Mouse (Mus musculus) hindbrain, embryonic 10.5 days (tissue): ENCODE results near the gene Sbno2. TPM values are rescaled to one million over a fixed set of nuclear protein-coding genes. Genes with fewer than 3 reads are reported as not detected.

Experiments used
- DNase-seq: peaks from one replicate; pipeline ENCODE4 v3.0.0-alpha.2; 2017; ENCODE audit warnings: low spot score
- H3K27ac ChIP-seq: fragments of 300-500 bp; sonication (generic); 2 replicates; pipeline ENCODE4 v1.5.1; 2016; ENCODE audit warnings: mild to moderate bottlenecking, moderate library complexity
- H3K27me3 ChIP-seq: fragments of 300-500 bp; sonication (generic); 2 replicates; pipeline ENCODE4 v1.6.1; 2016; ENCODE audit warnings: mild to moderate bottlenecking; ENCODE audit not compliant: poor library complexity, insufficient read depth, severe bottlenecking
- H3K36me3 ChIP-seq: fragments of 300-500 bp; sonication (generic); 2 replicates; pipeline ENCODE4 v1.6.1; 2016; ENCODE audit warnings: mild to moderate bottlenecking, moderate library complexity
- H3K4me1 ChIP-seq: fragments of 300-500 bp; sonication (generic); replicated peaks from 2 replicates; pipeline ENCODE4 v1.6.1; 2016; ENCODE audit warnings: mild to moderate bottlenecking
- H3K4me3 ChIP-seq: fragments of 300-500 bp; sonication (generic); 2 replicates; pipeline ENCODE4 v1.5.1; 2016; ENCODE audit warnings: mild to moderate bottlenecking, moderate library complexity
- H3K9me3 ChIP-seq: fragments of 300-500 bp; sonication (generic); 2 replicates; pipeline ENCODE4 v1.6.1; 2016; ENCODE audit warnings: mild to moderate bottlenecking, moderate library complexity
- WGBS: fragments of 180-500 bp; shearing (Covaris S2); methylation state at CpG from one replicate; pipeline ENCODE4 v1.1.7; 2016; 5-methylcytosine and 5-hydroxymethylcytosine counted together
- polyA plus RNA-seq: library from polyadenylated mRNA; unstranded; fragments of >200 nt; fragmentation: Nextera tagmentation; extraction: Ambion mirVana; gene quantifications from 2 replicates; pipeline ENCODE4 v1.2.1, GENCODE M21; 2016

The Sbno2 gene
- polyA plus RNA-seq: 16.8 and 17.2 TPM in 2 replicates

- Histone ChIP-seq H3K27ac (0 out of 2 replicates have a peak within 1 kb of the TSS, but pooled peaks have one; percentile 35), H3K27me3 (no peaks in the 10 kb centered on the region), H3K9me3 (no peaks in the 10 kb centered on the region), H3K36me3 (no peaks in the 10 kb centered on the region), H3K4me3 (no peak within 1 kb of the TSS), H3K4me1 (peaks cover 23% of the 10 kb centered on the region)
- WGBS: 68% methylated on average over 5 of the region's 5 CpGs
- no peak for DNase-seq
Measured at GRCm38 (mm10) chr10:80105460-80105859, at the start of gene Sbno2. Gene Sbno2, minus strand, starts transcription at chr10:80105571.

- Histone ChIP-seq H3K27me3 (no peaks in the 10 kb centered on the region), H3K9me3 (no peaks in the 10 kb centered on the region), H3K27ac (0 out of 2 replicates have a peak overlapping the region, but pooled peaks have one; percentile 100), H3K36me3 (peaks cover 90% of the 10 kb centered on the region), H3K4me1 (peaks cover 88% of the 10 kb centered on the region), H3K4me3 (peak overlapping the region; percentile 99)
- WGBS: 84% methylated on average over 7 of the region's 7 CpGs
- no peak for DNase-seq
Measured at GRCm38 (mm10) chr10:80154384-80154783, 49.0 kb upstream of the Sbno2 start.

- Histone ChIP-seq H3K9me3 (no peaks in the 10 kb centered on the region), H3K27ac (peak overlapping the region; percentile 100), H3K4me1 (peaks cover 81% of the 10 kb centered on the region), H3K27me3 (no peaks in the 10 kb centered on the region), H3K36me3 (peaks cover 90% of the 10 kb centered on the region), H3K4me3 (peak overlapping the region; percentile 99)
- 85% methylated on average over 19 of the region's 19 CpGs for WGBS
- no peak for DNase-seq
Measured at GRCm38 (mm10) chr10:80153713-80154112, 48.3 kb upstream of the Sbno2 start.

GRCm38 (mm10) chr10:80152873-80153260, 47.5 kb upstream of the Sbno2 start:
- WGBS: 56% methylated on average over 3 of the region's 3 CpGs
- H3K9me3 ChIP-seq: no peaks in the 10 kb centered on the region
- DNase-seq: no peak
- no peaks in the 10 kb centered on the region for H3K27me3 ChIP-seq
- H3K4me3 ChIP-seq: peak overlapping the region; percentile 99
- peaks cover 77% of the 10 kb centered on the region for H3K4me1 ChIP-seq
- H3K27ac ChIP-seq: peak overlapping the region; percentile 100
- peaks cover 83% of the 10 kb centered on the region for H3K36me3 ChIP-seq

GRCm38 (mm10) chr10:80152071-80152872, 46.9 kb upstream of the Sbno2 start:
- H3K27me3 ChIP-seq: no peaks in the 10 kb centered on the region
- peaks cover 77% of the 10 kb centered on the region for H3K36me3 ChIP-seq
- H3K4me3 ChIP-seq: peak overlapping the region; percentile 99
- H3K27ac ChIP-seq: peak overlapping the region; percentile 100
- peaks cover 78% of the 10 kb centered on the region for H3K4me1 ChIP-seq
- 9% methylated on average over 15 of the region's 15 CpGs for WGBS
- peak; percentile 53 for DNase-seq
- no peaks in the 10 kb centered on the region for H3K9me3 ChIP-seq

- under 1% methylated on average over 26 of the region's 26 CpGs for WGBS
- no peaks in the 10 kb centered on the region for H3K27me3 ChIP-seq
- peaks cover 76% of the 10 kb centered on the region for H3K36me3 ChIP-seq
- H3K4me1 ChIP-seq: peaks cover 78% of the 10 kb centered on the region
- no peaks in the 10 kb centered on the region for H3K9me3 ChIP-seq
- DNase-seq: peak; percentile 58
- peak overlapping the region; percentile 100 for H3K27ac ChIP-seq
- H3K4me3 ChIP-seq: peak overlapping the region; percentile 99
Measured at GRCm38 (mm10) chr10:80151211-80152034, 46.1 kb upstream of the Sbno2 start.

GRCm38 (mm10) chr10:80150226-80151210, 45.1 kb upstream of the Sbno2 start:
- DNase-seq: peak; percentile 90
- H3K4me1 ChIP-seq: peaks cover 78% of the 10 kb centered on the region
- H3K36me3 ChIP-seq: peaks cover 76% of the 10 kb centered on the region
- peak overlapping the region; percentile 100 for H3K27ac ChIP-seq
- H3K27me3 ChIP-seq: no peaks in the 10 kb centered on the region
- WGBS: under 1% methylated on average over 68 of the region's 71 CpGs
- H3K4me3 ChIP-seq: peak overlapping the region; percentile 99
- no peaks in the 10 kb centered on the region for H3K9me3 ChIP-seq

- peak overlapping the region; percentile 100 for H3K27ac ChIP-seq
- no peaks in the 10 kb centered on the region for H3K27me3 ChIP-seq
- peaks cover 77% of the 10 kb centered on the region for H3K4me1 ChIP-seq
- H3K36me3 ChIP-seq: peaks cover 76% of the 10 kb centered on the region
- WGBS: under 1% methylated on average over 87 of the region's 88 CpGs
- DNase-seq: peak; percentile 99
- no peaks in the 10 kb centered on the region for H3K9me3 ChIP-seq
- H3K4me3 ChIP-seq: peak overlapping the region; percentile 99
Measured at GRCm38 (mm10) chr10:80149291-80150225, 44.2 kb upstream of the Sbno2 start.

GRCm38 (mm10) chr10:80148610-80149290, 43.4 kb upstream of the Sbno2 start:
- no peaks in the 10 kb centered on the region for H3K9me3 ChIP-seq
- peaks cover 76% of the 10 kb centered on the region for H3K36me3 ChIP-seq
- H3K4me3 ChIP-seq: peak overlapping the region; percentile 99
- peak overlapping the region; percentile 100 for H3K27ac ChIP-seq
- peak; percentile 92 for DNase-seq
- H3K4me1 ChIP-seq: peaks cover 77% of the 10 kb centered on the region
- WGBS: under 1% methylated on average over 57 of the region's 57 CpGs
- H3K27me3 ChIP-seq: no peaks in the 10 kb centered on the region

- 1% methylated on average over 42 of the region's 42 CpGs for WGBS
- Histone ChIP-seq H3K4me3 (peak within 1 kb of the TSS; percentile 99), H3K36me3 (peaks cover 74% of the 10 kb centered on the region), H3K27me3 (no peaks in the 10 kb centered on the region), H3K9me3 (no peaks in the 10 kb centered on the region), H3K27ac (peak within 1 kb of the TSS; percentile 100), H3K4me1 (peaks cover 77% of the 10 kb centered on the region)
- DNase-seq: peak; percentile 83
Measured at GRCm38 (mm10) chr10:80147719-80148601, 42.6 kb upstream of the Sbno2 start, which contains the start of gene Midn. Gene Midn, plus strand, starts transcription at chr10:80148272.
